Mouse (Mus musculus): ENCODE measurements at regions not wholly inside any gene's neighbourhood (a gene's known extent, or its start where the extent isn't known, plus 50 kb on each side); places are given as distances from the start of the nearest gene placed in this dataset.

- no peaks in the 10 kb centered on the region for H3K36me3 ChIP-seq
- no peaks in the 10 kb centered on the region for H3K9me3 ChIP-seq
- WGBS = 59% methylated on average over 12 of the region's 12 CpGs
- peaks cover 9% of the 10 kb centered on the region for H3K4me1 ChIP-seq
- H3K4me3 ChIP-seq = no peak overlapping the region
- no peaks in the 10 kb centered on the region for H3K27me3 ChIP-seq (replicated peaks)
- no peak overlapping the region for H3K4me2 ChIP-seq
- H3K9ac ChIP-seq = no peak overlapping the region
- no peak for ATAC-seq (ENCODE audit: extremely low read depth, insufficient number of reproducible peaks, low FRiP score, low TSS enrichment)
- no peak overlapping the region for H3K27ac ChIP-seq (replicated peaks)
Measured at GRCm38 (mm10) chr15:68719486-68719885, 2218.8 kb upstream of the Lrrc6 start.

- H3K4me2 ChIP-seq = no peak overlapping the region
- no peak overlapping the region for H3K4me3 ChIP-seq
- H3K9ac ChIP-seq = no peak overlapping the region
- H3K27ac ChIP-seq (replicated peaks) = no peak overlapping the region
- no peaks in the 10 kb centered on the region for H3K27me3 ChIP-seq (replicated peaks)
- no peaks in the 10 kb centered on the region for H3K36me3 ChIP-seq
- 63% methylated on average over 4 of the region's 4 CpGs for WGBS
- 0 out of 2 replicates have a peak, but pooled peaks cover 2% of the 10 kb centered on the region for H3K4me1 ChIP-seq
- H3K9me3 ChIP-seq = no peaks in the 10 kb centered on the region
- no peak for ATAC-seq (ENCODE audit: extremely low read depth, insufficient number of reproducible peaks, low FRiP score, low TSS enrichment)
Measured at GRCm38 (mm10) chr15:68714337-68714736, 2213.6 kb upstream of the Lrrc6 start.

DNA sequence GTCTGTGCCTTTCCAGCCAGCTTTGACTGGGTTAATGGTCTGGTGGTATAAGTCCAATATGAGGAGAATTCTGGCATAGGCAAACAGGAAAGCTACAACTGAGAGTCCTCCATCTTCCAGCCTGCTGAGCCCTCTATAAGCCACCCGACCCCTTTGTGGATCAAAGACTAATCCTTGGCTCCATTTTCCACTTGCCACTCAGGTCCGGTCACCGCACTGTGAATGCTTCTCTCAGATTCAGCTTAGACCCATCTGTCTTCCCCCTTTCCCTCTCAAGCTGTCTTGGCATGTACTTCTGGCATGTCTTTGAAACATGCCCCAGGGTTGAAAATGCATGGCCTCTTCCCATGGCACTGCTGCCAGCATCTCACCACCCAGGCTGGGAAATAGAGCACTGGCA lies 2206.6 kb upstream of the Lrrc6 start:
- Histone ChIP-seq H3K4me2 (no peak overlapping the region), H3K9me3 (no peaks in the 10 kb centered on the region), H3K9ac (no peak overlapping the region), H3K36me3 (no peaks in the 10 kb centered on the region), H3K4me3 (no peak overlapping the region), H3K4me1 (no peaks in the 10 kb centered on the region), H3K27me3 (replicated peaks) (no peaks in the 10 kb centered on the region), H3K27ac (replicated peaks) (no peak overlapping the region)
- ATAC-seq (ENCODE audit: extremely low read depth, insufficient number of reproducible peaks, low FRiP score, low TSS enrichment) = no peak
- WGBS = 77% methylated on average over 3 of the region's 3 CpGs

DNA sequence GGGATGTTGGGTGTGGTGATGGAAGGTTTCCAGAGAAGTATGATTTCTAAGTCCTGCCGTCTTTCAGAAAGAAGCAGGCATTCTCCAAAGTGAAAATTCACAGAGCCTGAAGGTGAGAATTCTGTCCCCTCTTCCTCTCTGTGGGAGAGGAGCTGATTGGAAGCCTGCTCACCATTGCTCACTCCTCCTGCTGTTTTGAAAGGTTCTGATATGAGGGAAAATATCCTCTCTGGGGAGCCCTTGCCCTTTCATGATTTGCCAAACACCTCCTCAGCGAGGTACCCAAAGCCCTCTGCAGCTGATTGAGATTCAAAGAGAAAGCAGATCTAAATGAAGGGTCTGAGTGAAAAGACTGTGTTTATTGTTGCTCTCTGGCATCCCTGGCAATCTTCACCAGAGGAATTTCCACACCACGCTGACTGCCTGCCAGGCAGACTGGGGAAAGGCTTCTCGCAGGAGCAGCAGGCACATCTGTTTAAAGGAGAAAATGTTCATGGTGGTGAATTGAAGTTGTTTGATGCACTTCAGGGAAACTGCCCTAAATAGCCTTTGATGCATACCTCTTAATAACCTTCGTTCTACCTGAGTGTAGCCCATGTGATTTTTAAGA lies 2194.4 kb upstream of the Lrrc6 start:
- H3K27ac ChIP-seq (replicated peaks) = no peak overlapping the region
- H3K4me2 ChIP-seq = no peak overlapping the region
- no peak for ATAC-seq (ENCODE audit: extremely low read depth, insufficient number of reproducible peaks, low FRiP score, low TSS enrichment)
- peaks cover 9% of the 10 kb centered on the region; the same call in 1 of the 2 replicates for H3K4me1 ChIP-seq
- no peaks in the 10 kb centered on the region for H3K27me3 ChIP-seq (replicated peaks)
- H3K36me3 ChIP-seq = no peaks in the 10 kb centered on the region
- H3K9ac ChIP-seq = no peak overlapping the region
- 27% methylated on average over 5 of the region's 5 CpGs for WGBS
- no peak overlapping the region for H3K4me3 ChIP-seq
- no peaks in the 10 kb centered on the region for H3K9me3 ChIP-seq

- ATAC-seq (ENCODE audit: extremely low read depth, insufficient number of reproducible peaks, low FRiP score, low TSS enrichment) = no peak
- H3K4me3 ChIP-seq = no peak overlapping the region
- no peaks in the 10 kb centered on the region for H3K27me3 ChIP-seq (replicated peaks)
- no peaks in the 10 kb centered on the region for H3K36me3 ChIP-seq
- H3K4me1 ChIP-seq = no peaks in the 10 kb centered on the region
- H3K27ac ChIP-seq (replicated peaks) = no peak overlapping the region
- WGBS = 61% methylated on average over 1 of the region's 1 CpGs
- no peak overlapping the region for H3K9ac ChIP-seq
- no peaks in the 10 kb centered on the region for H3K9me3 ChIP-seq
- no peak overlapping the region for H3K4me2 ChIP-seq
Measured at GRCm38 (mm10) chr15:68667462-68667861, 2166.8 kb upstream of the Lrrc6 start.

- Histone ChIP-seq H3K9ac (no peak overlapping the region), H3K4me2 (no peak overlapping the region), H3K27me3 (replicated peaks) (no peaks in the 10 kb centered on the region), H3K36me3 (no peaks in the 10 kb centered on the region), H3K4me3 (no peak overlapping the region), H3K27ac (replicated peaks) (no peak overlapping the region), H3K9me3 (no peaks in the 10 kb centered on the region), H3K4me1 (no peaks in the 10 kb centered on the region)
- ATAC-seq (ENCODE audit: extremely low read depth, insufficient number of reproducible peaks, low FRiP score, low TSS enrichment) = no peak
Measured at GRCm38 (mm10) chr15:68665331-68665730, 2164.6 kb upstream of the Lrrc6 start.

DNA sequence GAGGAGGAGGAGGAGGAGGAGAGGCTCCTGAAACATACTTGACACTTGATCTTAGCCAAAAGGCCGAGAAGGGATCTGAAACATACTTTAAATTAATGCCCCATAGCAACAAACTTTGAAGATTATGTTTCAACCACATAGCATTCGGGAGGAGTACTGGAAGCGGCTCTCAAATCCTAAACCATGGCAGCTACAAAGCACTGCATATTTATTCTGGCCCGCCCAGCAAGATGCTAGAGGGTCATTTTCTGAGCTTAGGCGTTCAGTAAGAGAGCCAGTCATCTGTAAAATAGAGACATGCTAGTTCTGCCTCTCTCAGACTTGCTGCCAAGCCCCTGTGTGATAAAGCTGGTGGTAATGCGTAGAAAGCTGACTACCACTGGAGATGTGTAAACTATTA lies 2156.0 kb upstream of the Lrrc6 start:
- no peak overlapping the region for H3K27ac ChIP-seq (replicated peaks)
- H3K4me1 ChIP-seq = no peaks in the 10 kb centered on the region
- H3K9ac ChIP-seq = no peak overlapping the region
- H3K9me3 ChIP-seq = no peaks in the 10 kb centered on the region
- H3K27me3 ChIP-seq (replicated peaks) = no peaks in the 10 kb centered on the region
- H3K4me2 ChIP-seq = no peak overlapping the region
- 59% methylated on average over 6 of the region's 6 CpGs for WGBS
- no peaks in the 10 kb centered on the region for H3K36me3 ChIP-seq
- no peak overlapping the region for H3K4me3 ChIP-seq
- no peak for ATAC-seq (ENCODE audit: extremely low read depth, insufficient number of reproducible peaks, low FRiP score, low TSS enrichment)

GRCm38 (mm10) chr15:68655046-68655445 lies 2154.3 kb upstream of the Lrrc6 start:
- Histone ChIP-seq H3K4me3 (no peak overlapping the region), H3K27me3 (replicated peaks) (no peaks in the 10 kb centered on the region), H3K9ac (no peak overlapping the region), H3K4me2 (no peak overlapping the region), H3K4me1 (no peaks in the 10 kb centered on the region), H3K9me3 (no peaks in the 10 kb centered on the region), H3K27ac (replicated peaks) (no peak overlapping the region), H3K36me3 (no peaks in the 10 kb centered on the region)
- WGBS = 72% methylated on average over 3 of the region's 3 CpGs
- ATAC-seq (ENCODE audit: extremely low read depth, insufficient number of reproducible peaks, low FRiP score, low TSS enrichment) = no peak

GRCm38 (mm10) chr15:68650609-68651008 lies 2149.9 kb upstream of the Lrrc6 start:
- Histone ChIP-seq H3K9ac (no peak overlapping the region), H3K36me3 (no peaks in the 10 kb centered on the region), H3K27me3 (replicated peaks) (no peaks in the 10 kb centered on the region), H3K4me1 (no peaks in the 10 kb centered on the region), H3K4me2 (no peak overlapping the region), H3K27ac (replicated peaks) (no peak overlapping the region), H3K9me3 (no peaks in the 10 kb centered on the region), H3K4me3 (no peak overlapping the region)
- ATAC-seq (ENCODE audit: extremely low read depth, insufficient number of reproducible peaks, low FRiP score, low TSS enrichment) = no peak
- WGBS = 34% methylated on average over 2 of the region's 2 CpGs

- Histone ChIP-seq H3K9ac (no peak overlapping the region), H3K27ac (replicated peaks) (no peak overlapping the region), H3K4me1 (no peaks in the 10 kb centered on the region), H3K27me3 (replicated peaks) (no peaks in the 10 kb centered on the region), H3K36me3 (no peaks in the 10 kb centered on the region), H3K4me2 (no peak overlapping the region), H3K4me3 (no peak overlapping the region), H3K9me3 (no peaks in the 10 kb centered on the region)
- 72% methylated on average over 3 of the region's 3 CpGs for WGBS
- ATAC-seq (ENCODE audit: extremely low read depth, insufficient number of reproducible peaks, low FRiP score, low TSS enrichment) = no peak
Measured at GRCm38 (mm10) chr15:68650033-68650432, 2149.3 kb upstream of the Lrrc6 start.

- no peak for ATAC-seq (ENCODE audit: extremely low read depth, insufficient number of reproducible peaks, low FRiP score, low TSS enrichment)
- no peaks in the 10 kb centered on the region for H3K9me3 ChIP-seq
- H3K4me2 ChIP-seq = no peak overlapping the region
Measured at GRCm38 (mm10) chr15:68646865-68647264, 2146.2 kb upstream of the Lrrc6 start.

DNA sequence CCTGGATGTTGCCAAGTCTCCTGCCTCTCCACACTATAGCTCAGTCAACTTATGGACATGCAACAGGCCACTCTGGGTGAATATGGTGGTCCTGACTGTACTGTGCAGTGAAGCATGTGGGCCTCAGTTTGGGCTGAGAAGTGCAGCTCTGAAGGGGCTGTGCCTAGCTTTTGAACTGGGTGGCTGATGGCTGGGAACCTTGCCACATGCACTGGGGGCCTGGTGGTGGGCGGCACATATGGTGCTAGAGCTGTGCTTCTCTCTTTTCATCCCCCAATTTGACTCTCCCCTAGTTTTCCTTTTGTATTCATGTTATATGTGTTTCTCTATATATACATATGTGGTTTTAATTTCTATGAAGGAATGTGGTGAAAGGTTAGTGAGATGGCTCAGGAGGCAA lies 2144.2 kb upstream of the Lrrc6 start:
- WGBS = 88% methylated on average over 1 of the region's 1 CpGs
- Histone ChIP-seq H3K36me3 (no peaks in the 10 kb centered on the region), H3K4me1 (no peaks in the 10 kb centered on the region), H3K9ac (no peak overlapping the region), H3K27ac (replicated peaks) (no peak overlapping the region), H3K27me3 (replicated peaks) (no peaks in the 10 kb centered on the region), H3K9me3 (no peaks in the 10 kb centered on the region), H3K4me2 (no peak overlapping the region), H3K4me3 (no peak overlapping the region)
- no peak for ATAC-seq (ENCODE audit: extremely low read depth, insufficient number of reproducible peaks, low FRiP score, low TSS enrichment)

More at GRCm38 (mm10) chr15:68646865-68647264, 2146.2 kb upstream of the Lrrc6 start:
- Histone ChIP-seq H3K27me3 (replicated peaks) (no peaks in the 10 kb centered on the region), H3K9ac (no peak overlapping the region), H3K4me1 (no peaks in the 10 kb centered on the region), H3K36me3 (no peaks in the 10 kb centered on the region), H3K27ac (replicated peaks) (no peak overlapping the region), H3K4me3 (no peak overlapping the region)
- 57% methylated on average over 3 of the region's 3 CpGs for WGBS
